Mouse (Mus musculus): ENCODE measurements around the gene Hivep2. TPM values are rescaled to one million over a fixed set of nuclear protein-coding genes. Genes with fewer than 3 reads are reported as not detected.
A peak's percentile ranks its signal among the peaks of the same experiment; 100 is the strongest.

Hivep2 gene
- polyA plus RNA-seq, 1 experiment from 2014 or later = 6.0 TPM

GRCm38 (mm10) chr10:14055533-14055981, 89.7 kb downstream of the Hivep2 start:
- ATAC-seq (ENCODE audit: borderline replicate concordance, extremely low read depth, low FRiP score, low TSS enrichment) = no peak
- Histone ChIP-seq H3K4me2 (no peak overlapping the region), H3K4me1 (peaks cover 25% of the 10 kb centered on the region), H3K4me3 (no peak overlapping the region), H3K36me3 (no peaks in the 10 kb centered on the region), H3K27ac (no peak overlapping the region; the same call in 1 of the 2 replicates), H3K9me3 (no peaks in the 10 kb centered on the region), H3K27me3 (no peaks in the 10 kb centered on the region), H3K9ac (no peak overlapping the region)
- WGBS = 16% methylated on average over 9 of the region's 9 CpGs

GRCm38 (mm10) chr10:14056057-14056456, 90.2 kb downstream of the Hivep2 start:
- H3K4me2 ChIP-seq = no peak overlapping the region
- 63% methylated on average over 4 of the region's 4 CpGs for WGBS
- no peaks in the 10 kb centered on the region for H3K27me3 ChIP-seq
- H3K27ac ChIP-seq = no peak overlapping the region
- no peaks in the 10 kb centered on the region for H3K36me3 ChIP-seq
- ATAC-seq (ENCODE audit: borderline replicate concordance, extremely low read depth, low FRiP score, low TSS enrichment) = no peak
- no peak overlapping the region for H3K4me3 ChIP-seq
- peaks cover 25% of the 10 kb centered on the region for H3K4me1 ChIP-seq
- H3K9ac ChIP-seq = no peak overlapping the region
- no peaks in the 10 kb centered on the region for H3K9me3 ChIP-seq

GRCm38 (mm10) chr10:14056584-14057451, 90.9 kb downstream of the Hivep2 start:
- H3K4me2 ChIP-seq = no peak overlapping the region
- no peak overlapping the region for H3K4me3 ChIP-seq
- H3K9me3 ChIP-seq = no peaks in the 10 kb centered on the region
- 44% methylated on average over 8 of the region's 8 CpGs for WGBS
- H3K4me1 ChIP-seq = peaks cover 25% of the 10 kb centered on the region
- H3K27me3 ChIP-seq = no peaks in the 10 kb centered on the region
- H3K36me3 ChIP-seq = no peaks in the 10 kb centered on the region
- no peak overlapping the region for H3K27ac ChIP-seq
- ATAC-seq (ENCODE audit: borderline replicate concordance, extremely low read depth, low FRiP score, low TSS enrichment) = peak; percentile 82
- H3K9ac ChIP-seq = no peak overlapping the region

DNA sequence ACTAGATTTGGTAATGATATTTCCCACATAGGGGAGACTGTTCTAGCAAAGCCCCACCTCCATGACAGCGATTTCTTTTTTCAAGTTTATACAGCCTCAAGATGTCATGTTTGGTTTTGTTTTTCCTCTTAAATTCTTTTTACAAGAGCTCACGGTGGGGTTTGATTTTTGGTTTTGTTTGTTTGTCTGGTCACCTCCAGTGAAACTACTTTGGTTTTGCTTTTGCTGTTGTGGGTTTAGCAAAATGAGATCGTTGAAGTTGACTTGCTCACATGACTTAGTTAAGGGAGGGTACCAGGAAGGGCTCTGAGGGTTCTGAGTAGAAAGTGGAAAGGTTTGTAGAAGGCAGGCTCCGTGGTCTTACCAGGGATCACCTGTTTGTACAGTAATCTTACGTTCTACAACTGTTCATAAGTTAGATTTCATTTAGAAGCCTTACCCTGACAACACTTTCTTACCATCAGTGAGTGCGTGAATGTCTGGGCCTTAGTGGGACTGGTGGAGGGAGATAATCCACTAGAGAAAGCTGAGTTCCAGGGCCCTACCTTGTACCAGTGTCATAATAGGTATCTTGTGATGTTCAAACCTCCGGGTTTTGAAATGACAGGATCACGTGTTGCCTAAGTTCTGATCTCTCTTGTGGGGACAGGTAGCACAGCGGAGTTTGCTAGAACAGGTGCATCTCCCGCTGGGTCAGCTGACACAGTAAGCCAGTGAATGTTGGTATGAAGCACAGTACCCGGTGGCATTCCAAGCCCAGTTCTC, 92.1 kb downstream of the Hivep2 start:
- Histone ChIP-seq H3K9ac (no peak overlapping the region), H3K4me2 (no peak overlapping the region), H3K27ac (no peak overlapping the region), H3K4me1 (peaks cover 25% of the 10 kb centered on the region), H3K9me3 (no peaks in the 10 kb centered on the region), H3K27me3 (no peaks in the 10 kb centered on the region), H3K36me3 (no peaks in the 10 kb centered on the region), H3K4me3 (no peak overlapping the region)
- WGBS = 89% methylated on average over 11 of the region's 11 CpGs
- no peak for ATAC-seq (ENCODE audit: borderline replicate concordance, extremely low read depth, low FRiP score, low TSS enrichment)

GRCm38 (mm10) chr10:14058742-14059141, 92.9 kb downstream of the Hivep2 start:
- no peak overlapping the region for H3K4me3 ChIP-seq
- no peaks in the 10 kb centered on the region for H3K9me3 ChIP-seq
- H3K4me1 ChIP-seq = peaks cover 25% of the 10 kb centered on the region
- no peak overlapping the region for H3K9ac ChIP-seq
- H3K27ac ChIP-seq = no peak overlapping the region
- no peaks in the 10 kb centered on the region for H3K27me3 ChIP-seq
- 78% methylated on average over 2 of the region's 2 CpGs for WGBS
- H3K36me3 ChIP-seq = no peaks in the 10 kb centered on the region
- ATAC-seq (ENCODE audit: borderline replicate concordance, extremely low read depth, low FRiP score, low TSS enrichment) = no peak
- H3K4me2 ChIP-seq = no peak overlapping the region

- Histone ChIP-seq H3K9me3 (no peaks in the 10 kb centered on the region), H3K27ac (no peak overlapping the region), H3K27me3 (no peaks in the 10 kb centered on the region), H3K9ac (no peak overlapping the region), H3K36me3 (no peaks in the 10 kb centered on the region), H3K4me1 (peaks cover 25% of the 10 kb centered on the region), H3K4me3 (no peak overlapping the region), H3K4me2 (no peak overlapping the region)
- ATAC-seq (ENCODE audit: borderline replicate concordance, extremely low read depth, low FRiP score, low TSS enrichment) = no peak
- WGBS = 86% methylated on average over 2 of the region's 2 CpGs
These were observed 93.7 kb downstream of the Hivep2 start for GRCm38 (mm10) chr10:14059581-14059980.

- Histone ChIP-seq H3K27me3 (no peaks in the 10 kb centered on the region), H3K9ac (no peak overlapping the region), H3K4me1 (peaks cover 24% of the 10 kb centered on the region), H3K4me3 (no peak overlapping the region), H3K4me2 (no peak overlapping the region), H3K27ac (no peak overlapping the region), H3K9me3 (no peaks in the 10 kb centered on the region), H3K36me3 (no peaks in the 10 kb centered on the region)
- WGBS = 71% methylated on average over 2 of the region's 2 CpGs
- no peak for ATAC-seq (ENCODE audit: borderline replicate concordance, extremely low read depth, low FRiP score, low TSS enrichment)
These were observed 94.4 kb downstream of the Hivep2 start for GRCm38 (mm10) chr10:14060302-14060701.

DNA sequence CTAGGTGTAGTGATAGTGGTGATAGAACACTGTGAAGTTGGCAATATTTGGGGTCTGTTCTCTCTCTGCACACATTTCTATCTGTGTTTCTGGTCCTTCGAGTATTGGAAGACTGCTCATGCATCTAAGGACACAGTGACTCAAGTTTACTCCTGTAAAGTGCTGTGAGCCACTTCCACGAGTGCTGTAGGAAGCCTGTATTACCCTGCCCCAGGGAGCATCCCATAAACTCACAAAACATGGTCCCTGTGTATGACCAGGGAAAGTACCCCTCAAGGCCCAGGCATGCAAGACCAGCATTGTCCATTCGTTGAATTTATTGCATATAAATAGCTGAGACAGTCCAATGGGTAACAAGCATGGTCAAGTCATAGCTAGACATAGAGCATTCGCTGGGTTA, 97.4 kb downstream of the Hivep2 start:
- Histone ChIP-seq H3K9ac (no peak overlapping the region), H3K4me3 (no peak overlapping the region), H3K27me3 (no peaks in the 10 kb centered on the region), H3K9me3 (no peaks in the 10 kb centered on the region), H3K4me1 (no peaks in the 10 kb centered on the region; the same call in 1 of the 2 replicates), H3K27ac (no peak overlapping the region), H3K36me3 (no peaks in the 10 kb centered on the region), H3K4me2 (no peak overlapping the region)
- WGBS = 77% methylated on average over 4 of the region's 4 CpGs
- no peak for ATAC-seq (ENCODE audit: borderline replicate concordance, extremely low read depth, low FRiP score, low TSS enrichment)

GRCm38 (mm10) chr10:14064759-14065395, 99.0 kb downstream of the Hivep2 start:
- WGBS = 42% methylated on average over 15 of the region's 15 CpGs
- Histone ChIP-seq H3K27me3 (no peaks in the 10 kb centered on the region), H3K9ac (no peak overlapping the region), H3K9me3 (no peaks in the 10 kb centered on the region), H3K4me1 (no peaks in the 10 kb centered on the region; the same call in 1 of the 2 replicates), H3K4me3 (no peak overlapping the region), H3K4me2 (no peak overlapping the region), H3K27ac (no peak overlapping the region), H3K36me3 (no peaks in the 10 kb centered on the region)
- no peak; the same call in 1 of the 2 replicates for ATAC-seq (ENCODE audit: borderline replicate concordance, extremely low read depth, low FRiP score, low TSS enrichment)

DNA sequence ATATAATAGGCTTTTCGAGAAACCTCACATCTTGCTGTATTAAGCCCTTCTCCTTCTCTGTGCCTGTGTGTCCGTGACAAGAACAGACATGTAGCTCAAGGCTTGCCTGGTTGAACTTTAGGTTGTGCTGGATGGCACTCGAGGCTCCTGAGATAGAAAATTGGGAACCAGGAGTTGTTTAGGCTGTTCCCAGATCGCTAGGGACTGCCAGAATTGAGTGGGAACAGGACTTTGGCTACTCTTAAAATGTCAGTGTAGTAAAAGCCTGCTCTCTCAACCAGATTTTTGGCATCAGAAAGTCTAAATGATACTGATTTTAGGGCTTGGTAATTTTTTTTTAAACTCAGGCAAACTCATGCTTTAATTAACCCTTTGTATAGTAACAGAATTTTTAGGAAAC, 101.9 kb downstream of the Hivep2 start:
- H3K4me1 ChIP-seq = no peaks in the 10 kb centered on the region; the same call in 1 of the 2 replicates
- no peaks in the 10 kb centered on the region for H3K36me3 ChIP-seq
- H3K4me2 ChIP-seq = no peak overlapping the region
- no peak overlapping the region for H3K4me3 ChIP-seq
- no peaks in the 10 kb centered on the region for H3K9me3 ChIP-seq
- H3K27me3 ChIP-seq = no peaks in the 10 kb centered on the region
- H3K9ac ChIP-seq = no peak overlapping the region
- WGBS = 64% methylated on average over 4 of the region's 4 CpGs
- ATAC-seq (ENCODE audit: borderline replicate concordance, extremely low read depth, low FRiP score, low TSS enrichment) = no peak
- no peak overlapping the region for H3K27ac ChIP-seq

- Histone ChIP-seq H3K9me3 (no peaks in the 10 kb centered on the region), H3K27ac (no peak overlapping the region), H3K9ac (no peak overlapping the region)
These were observed 104.7 kb downstream of the Hivep2 start for GRCm38 (mm10) chr10:14070498-14071079.

More at GRCm38 (mm10) chr10:14070498-14071079, 104.7 kb downstream of the Hivep2 start:
- Histone ChIP-seq H3K4me1 (no peaks in the 10 kb centered on the region), H3K27me3 (no peaks in the 10 kb centered on the region), H3K4me2 (no peak overlapping the region), H3K4me3 (no peak overlapping the region), H3K36me3 (no peaks in the 10 kb centered on the region)
- ATAC-seq (ENCODE audit: borderline replicate concordance, extremely low read depth, low FRiP score, low TSS enrichment) = no peak
- WGBS = 60% methylated on average over 5 of the region's 5 CpGs

Data from lung, embryonic 15.5 days (tissue).